Mouse (Mus musculus) cerebellum, adult 8-10 months (tissue): ENCODE data around the gene Dgkb.

ENCODE experiments used
- DNase-seq: peaks from one replicate; pipeline ENCODE4 v3.0.0; 2022

Dgkb gene

DNA sequence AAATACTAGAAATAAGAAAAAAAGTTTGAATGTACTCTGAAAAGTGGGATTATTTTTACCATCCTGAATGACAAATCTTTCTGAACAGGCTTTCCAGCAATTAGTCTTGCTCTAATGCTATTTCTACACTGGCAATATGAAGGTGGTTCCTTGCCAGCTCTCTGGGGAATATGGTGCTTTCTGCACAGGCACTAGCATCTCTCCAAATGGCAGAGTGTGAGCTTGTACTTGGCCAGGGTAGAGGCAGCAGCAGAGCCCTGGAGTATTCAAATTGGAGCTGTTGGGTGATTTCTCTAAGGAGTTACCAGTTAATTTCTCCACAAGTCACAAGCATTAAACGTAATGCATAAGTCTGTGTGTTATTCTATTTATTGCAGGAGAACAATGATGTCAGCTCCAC lies 569.5 kb downstream of the Dgkb start:
- peak; percentile 51 for DNase-seq

DNA sequence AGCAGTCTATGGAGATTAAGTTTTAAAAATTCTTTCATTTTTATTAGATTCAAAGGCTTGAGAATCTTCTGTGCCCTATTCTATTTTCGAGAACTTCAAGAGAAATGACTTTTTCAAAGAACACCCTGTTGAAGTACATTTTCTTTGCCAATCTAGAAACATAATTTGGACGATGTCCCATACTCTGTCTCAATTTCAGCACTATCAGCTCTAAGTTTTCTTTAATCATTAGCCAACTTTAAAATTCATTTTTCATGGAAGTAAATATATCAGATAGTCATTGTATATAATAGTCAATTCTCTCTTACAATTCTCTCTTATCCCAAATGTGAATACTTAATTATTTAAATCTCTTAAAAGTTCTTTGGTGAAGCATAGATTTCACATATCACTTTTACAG lies 570.1 kb downstream of the Dgkb start:
- DNase-seq, result no peak

DNA sequence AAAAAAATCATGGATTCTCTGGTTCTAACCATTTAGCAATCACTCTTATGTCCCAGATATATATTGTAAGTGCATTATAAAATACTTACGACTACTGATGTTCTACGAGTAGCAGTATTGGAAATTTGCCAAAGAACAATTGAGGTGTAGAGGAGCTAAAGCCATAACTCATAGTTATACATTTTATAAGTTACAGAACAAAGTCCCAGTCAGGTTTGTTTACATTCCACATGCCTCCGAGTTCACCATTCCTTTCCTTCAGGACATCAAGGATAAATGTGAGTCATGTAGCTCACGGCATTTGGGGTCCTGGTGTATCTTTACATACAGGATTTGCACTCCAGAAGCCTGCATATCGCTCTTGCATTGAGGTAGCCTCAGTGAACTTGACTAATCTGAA lies 570.7 kb downstream of the Dgkb start:
- DNase-seq, result no peak

GRCm38 (mm10) chr12:38397754-38398312 lies 580.3 kb downstream of the Dgkb start:
- DNase-seq, result no peak

- no peak for DNase-seq
Observed at GRCm38 (mm10) chr12:38400089-38400488, 582.6 kb downstream of the Dgkb start.

DNA sequence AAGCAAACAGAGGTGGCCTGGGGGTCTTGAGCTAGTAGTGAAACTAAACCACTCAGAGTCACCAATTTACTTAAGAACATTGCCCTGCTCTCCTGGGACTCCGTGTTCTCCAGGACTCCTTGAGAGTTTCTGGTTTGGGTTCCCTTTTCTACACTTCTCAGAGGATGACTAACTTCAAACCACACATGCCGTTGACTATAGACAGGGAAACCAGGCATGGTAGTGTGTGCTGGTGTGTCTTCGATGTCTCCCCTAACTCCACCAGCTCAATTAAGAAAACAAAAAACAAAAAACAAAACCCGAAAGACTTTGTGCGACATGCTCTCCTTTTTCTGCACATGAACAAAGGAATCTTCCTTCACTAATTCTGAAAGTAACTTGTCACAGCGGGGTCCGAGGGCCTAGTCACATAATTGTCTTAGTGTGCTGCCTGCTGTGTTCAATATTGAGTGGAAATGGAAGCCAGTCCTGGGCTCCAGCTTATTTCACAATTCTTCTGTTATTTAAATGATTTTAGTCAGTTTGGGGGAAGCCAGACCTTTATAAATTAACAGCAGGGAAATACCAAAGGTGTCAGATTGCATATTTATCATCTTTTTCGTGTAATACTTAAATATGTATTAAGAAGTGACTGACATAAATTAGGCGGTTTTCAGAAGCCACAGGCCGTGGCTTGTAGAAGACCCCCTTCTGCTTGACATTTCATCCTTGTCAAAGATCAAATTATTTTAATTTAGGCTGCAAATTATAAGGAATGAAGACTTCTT lies 618.0 kb downstream of the Dgkb start:
- DNase-seq, result no peak

- DNase-seq, result no peak
Observed at GRCm38 (mm10) chr12:38436131-38436436, 618.6 kb downstream of the Dgkb start.

- no peak for DNase-seq
Observed at GRCm38 (mm10) chr12:38450323-38451087, 633.0 kb downstream of the Dgkb start.

DNA sequence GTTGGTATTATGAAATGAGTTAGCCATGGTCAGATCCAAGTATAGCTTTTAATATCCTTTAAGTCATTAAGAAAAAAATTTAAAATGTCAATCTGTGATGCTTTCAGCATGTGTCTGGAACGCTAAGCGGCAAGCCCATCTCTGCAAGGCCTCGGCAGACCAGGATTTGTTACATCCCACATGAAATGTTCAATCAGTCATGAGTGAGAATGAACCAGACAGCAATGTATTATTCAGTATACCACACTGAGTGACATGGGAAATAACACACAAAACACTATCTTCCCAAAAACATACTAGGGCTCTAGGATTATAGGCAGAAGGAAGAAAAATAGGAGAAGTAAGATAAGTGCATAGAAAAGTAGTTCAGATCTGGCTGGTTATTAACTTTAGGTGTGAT lies 634.2 kb downstream of the Dgkb start:
- no peak for DNase-seq

GRCm38 (mm10) chr12:38468191-38468590 lies 650.7 kb downstream of the Dgkb start:
- DNase-seq, result no peak

- DNase-seq, result no peak
Observed at GRCm38 (mm10) chr12:38468605-38469004, 651.1 kb downstream of the Dgkb start.

DNA sequence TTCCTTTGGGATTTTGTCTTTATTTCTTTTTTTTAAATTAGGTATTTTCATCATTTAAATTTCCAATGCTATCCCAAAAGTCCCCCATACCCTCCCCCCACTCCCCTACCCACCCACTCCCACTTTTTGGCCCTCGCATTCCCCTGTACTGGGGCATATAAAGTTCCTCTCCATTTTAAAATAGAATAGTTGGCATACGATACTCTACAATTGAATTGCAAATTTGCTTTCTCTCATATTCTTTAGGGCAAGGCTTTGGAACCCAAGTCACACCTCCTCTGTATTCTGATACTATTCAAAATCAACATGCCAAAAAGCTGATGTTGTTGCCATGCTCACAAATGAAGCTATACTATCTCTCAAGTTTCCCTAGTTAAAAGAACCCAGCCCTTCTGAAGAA lies 679.7 kb downstream of the Dgkb start:
- no peak for DNase-seq

- no peak for DNase-seq
Observed at GRCm38 (mm10) chr12:38500931-38501330, 683.4 kb downstream of the Dgkb start.

GRCm38 (mm10) chr12:38508195-38508594 lies 690.7 kb downstream of the Dgkb start:
- DNase-seq, result no peak

DNA sequence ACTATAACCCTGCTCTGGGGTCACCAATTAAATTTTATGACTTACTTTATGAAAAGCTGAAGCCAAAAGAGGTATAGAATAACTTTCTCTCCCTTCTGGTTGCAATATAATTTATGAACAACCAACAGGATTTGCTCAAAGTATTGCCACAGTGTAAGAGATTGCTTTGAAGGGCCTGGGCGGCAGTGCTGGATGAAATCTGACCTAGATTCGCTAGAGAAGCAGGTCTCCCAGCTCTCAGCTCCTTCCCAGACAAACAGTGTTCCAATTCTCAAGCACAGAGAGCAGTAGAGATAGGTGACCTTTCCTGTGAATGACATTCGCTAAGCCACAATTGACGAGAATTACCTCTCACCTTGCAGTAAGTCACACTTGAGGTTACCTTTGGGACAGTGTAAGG lies 727.9 kb downstream of the Dgkb start:
- no peak for DNase-seq

DNA sequence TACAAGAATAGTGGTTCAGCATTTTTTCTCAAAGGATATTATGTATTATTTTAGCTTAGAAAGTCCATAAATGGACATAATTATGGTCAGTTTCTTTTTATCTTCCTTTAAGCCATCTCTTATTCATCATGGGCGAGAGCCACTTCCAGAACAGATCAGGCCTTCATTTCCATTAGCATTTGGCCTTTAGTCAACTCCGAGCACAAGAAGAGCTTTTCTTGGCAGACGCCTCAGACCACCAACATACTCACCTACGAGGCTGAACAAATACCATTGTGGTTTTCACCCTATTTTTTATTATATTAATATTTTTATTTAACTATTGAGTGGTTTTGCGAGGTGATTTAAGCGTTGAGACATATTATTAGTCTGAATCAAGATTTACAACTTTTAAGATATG lies 759.6 kb downstream of the Dgkb start:
- DNase-seq, result no peak

DNA sequence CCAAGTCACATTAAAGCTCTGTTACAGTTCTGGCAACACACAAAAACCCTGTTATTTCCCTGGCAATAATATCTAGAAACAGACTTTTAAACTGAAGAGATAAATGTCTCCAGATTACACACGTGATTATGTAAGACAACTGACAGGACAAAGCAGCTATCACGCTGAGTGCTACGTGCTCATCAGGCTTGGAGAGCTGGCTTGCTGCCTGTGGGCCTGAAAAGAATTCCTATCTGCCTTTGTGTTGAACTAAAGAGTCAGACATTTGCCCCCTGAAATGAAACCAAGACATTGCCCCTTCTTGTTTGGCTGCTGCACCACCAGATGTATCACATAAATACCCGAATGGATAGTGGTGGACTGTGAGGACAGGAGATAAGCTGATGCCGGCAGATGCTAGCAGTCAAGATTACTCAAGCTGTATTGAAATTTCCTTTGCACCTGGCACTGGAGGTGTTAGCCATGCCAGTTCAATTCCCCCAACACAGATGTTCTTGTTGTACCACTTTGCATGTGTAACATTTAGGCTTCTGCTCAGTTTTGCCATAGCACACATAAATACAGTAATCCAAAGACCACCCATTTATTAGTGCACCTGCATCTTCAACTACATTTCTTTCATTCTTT lies 761.8 kb downstream of the Dgkb start:
- peak; percentile 25 for DNase-seq

DNA sequence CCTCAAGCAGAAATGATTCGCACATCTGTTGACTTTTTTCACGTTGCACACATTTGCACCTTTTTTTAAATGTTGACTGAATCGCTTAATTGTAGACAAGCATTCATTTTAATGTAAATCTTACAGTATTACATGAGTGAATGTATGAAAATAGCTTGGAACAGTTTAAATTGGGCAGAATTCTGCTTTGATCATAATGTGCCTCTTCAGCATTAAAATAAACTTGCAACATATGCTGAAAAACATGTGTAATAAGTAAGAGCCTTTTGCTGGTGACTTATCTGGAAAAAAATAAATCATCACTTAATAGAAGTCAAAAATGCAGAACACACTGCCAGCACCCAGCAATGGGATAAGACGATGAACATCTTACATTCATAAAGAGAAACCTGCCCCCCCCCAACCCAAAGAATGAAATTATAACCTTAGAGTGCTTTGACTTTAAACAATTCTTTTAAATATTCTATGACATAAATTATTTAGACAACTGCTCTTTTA lies 768.9 kb downstream of the Dgkb start:
- DNase-seq, result no peak

GRCm38 (mm10) chr12:38589951-38590350 lies 772.4 kb downstream of the Dgkb start:
- peak; percentile 53 for DNase-seq

DNA sequence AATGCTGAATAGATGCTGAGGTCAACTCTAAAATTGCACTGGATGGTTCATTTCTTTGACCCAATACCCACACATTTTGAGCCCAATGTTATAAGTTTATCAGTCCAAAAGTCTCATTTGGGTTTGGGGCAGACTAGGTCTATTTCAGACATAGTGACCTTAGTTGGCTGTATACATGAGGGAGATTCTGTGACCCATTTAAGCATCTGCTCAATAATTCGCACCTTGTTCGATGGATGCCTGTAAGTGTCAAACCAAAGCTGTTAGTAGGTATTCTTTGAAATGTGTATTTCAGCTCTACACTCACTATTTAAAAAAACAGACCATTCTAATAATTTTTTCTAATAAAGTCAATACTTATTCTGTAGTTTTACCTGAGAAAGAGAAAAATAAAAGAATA lies 776.1 kb downstream of the Dgkb start:
- DNase-seq, result no peak

DNA sequence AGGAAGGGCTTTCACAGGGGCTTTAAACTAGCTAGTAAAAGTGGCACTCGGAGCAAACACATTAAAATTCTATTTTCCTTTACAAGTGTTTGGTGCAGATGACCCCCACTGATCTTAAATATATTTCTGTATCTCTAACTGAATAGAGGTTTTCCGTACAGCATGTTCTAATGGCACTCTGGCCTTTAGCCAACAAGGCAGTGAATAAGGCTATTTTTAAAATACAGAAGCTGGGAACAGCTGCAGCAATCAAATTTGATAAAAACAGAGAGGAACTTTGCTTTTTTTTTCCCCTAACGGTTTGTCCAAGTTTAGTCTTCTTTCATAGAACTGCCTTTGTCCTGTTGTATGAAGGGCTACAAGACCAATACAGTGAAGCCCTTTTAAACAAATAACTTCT lies 776.5 kb downstream of the Dgkb start:
- DNase-seq, result no peak

- no peak for DNase-seq
Observed at GRCm38 (mm10) chr12:38596416-38597062, 779.0 kb downstream of the Dgkb start.

DNA sequence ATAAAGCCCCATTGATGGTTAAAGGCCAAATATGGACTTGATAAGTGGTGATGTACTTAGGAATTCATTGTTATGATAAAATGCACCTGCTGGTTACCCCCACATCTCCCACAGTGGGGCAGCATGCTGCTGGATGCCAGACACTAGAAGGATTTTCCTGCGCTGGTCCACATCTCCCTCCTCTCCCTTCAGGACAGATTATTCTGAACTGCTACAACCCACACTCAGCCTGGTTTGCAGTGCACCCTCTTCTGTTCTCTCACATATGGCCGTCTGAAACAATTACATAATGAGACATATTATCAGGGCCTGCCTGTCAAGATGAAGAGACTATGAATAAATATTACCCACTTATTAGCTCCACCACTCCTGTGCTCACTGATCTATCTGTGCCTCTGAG lies 780.6 kb downstream of the Dgkb start:
- DNase-seq, result no peak
